Mouse (Mus musculus) forebrain, embryonic 13.5 days (tissue): ENCODE measurements around the gene Gm28635. TPM values are rescaled to one million over a fixed set of nuclear protein-coding genes. Genes with fewer than 3 reads are reported as not detected.
"Not testable (repeated sequence)": the region's sequence is repeated elsewhere in the genome, so short reads cannot be mapped to it uniquely, and the experiment has no call there.

Source experiments
- ATAC-seq: fragments of 200-750 bp; cut with Nextera tagmentation; 2 replicates; pipeline ENCODE4 v1.8.0; 2017
- H3K27ac ChIP-seq: fragments of 300-500 bp; sonication (generic); 2 replicates; pipeline ENCODE4 v1.5.1; 2015; ENCODE audit warnings: inconsistent platforms, mild to moderate bottlenecking, moderate library complexity
- H3K27me3 ChIP-seq: fragments of 300-500 bp; sonication (generic); 2 replicates; pipeline ENCODE4 v1.6.1; 2015; ENCODE audit warnings: mild to moderate bottlenecking, inconsistent platforms
- H3K36me3 ChIP-seq: fragments of 300-500 bp; sonication (generic); 2 replicates; pipeline ENCODE4 v1.6.1; 2015; ENCODE audit warnings: mild to moderate bottlenecking, inconsistent platforms; ENCODE audit not compliant: poor library complexity, severe bottlenecking
- H3K4me1 ChIP-seq: fragments of 300-500 bp; sonication (generic); 2 replicates; pipeline ENCODE4 v1.6.1; 2015; ENCODE audit warnings: inconsistent platforms
- H3K4me2 ChIP-seq: fragments of 300-500 bp; sonication (generic); 2 replicates; pipeline ENCODE4 v1.6.1; 2015; ENCODE audit warnings: inconsistent platforms, mild to moderate bottlenecking, moderate library complexity
- H3K4me3 ChIP-seq: fragments of 300-500 bp; sonication (generic); 2 replicates; pipeline ENCODE4 v1.5.1; 2015; ENCODE audit warnings: mild to moderate bottlenecking, inconsistent platforms
- H3K9ac ChIP-seq: fragments of 300-500 bp; sonication (generic); 2 replicates; pipeline ENCODE4 v1.6.1; 2015; ENCODE audit warnings: mild to moderate bottlenecking, inconsistent platforms
- H3K9me3 ChIP-seq: fragments of 300-500 bp; sonication (generic); replicated peaks from 2 replicates; pipeline ENCODE4 v1.6.1; 2016; ENCODE audit warnings: inconsistent platforms
- WGBS: fragments of 180-500 bp; shearing (Covaris S2); methylation state at CpG from one replicate; pipeline ENCODE4 v1.1.7; 2015; 5-methylcytosine and 5-hydroxymethylcytosine counted together
- polyA plus RNA-seq: library from polyadenylated mRNA; unstranded; fragments of >200 nt; fragmentation: Nextera tagmentation; extraction: Ambion mirVana; gene quantifications from 2 replicates; pipeline ENCODE4 v1.2.1, GENCODE M21; 2015

Gm28635 gene
- polyA plus RNA-seq, 1 experiment from 2014 or later = not detected

- Histone ChIP-seq H3K27me3 (no peaks in the 10 kb centered on the region), H3K9ac (peak within 1 kb of the TSS; percentile 88), H3K4me1 (peaks cover 26% of the 10 kb centered on the region), H3K4me2 (peak within 1 kb of the TSS; percentile 78), H3K9me3 (no peaks in the 10 kb centered on the region), H3K4me3 (peak within 1 kb of the TSS; percentile 97), H3K36me3 (peaks cover 34% of the 10 kb centered on the region), H3K27ac (peak within 1 kb of the TSS; percentile 44; the same call in 1 of the 2 replicates)
- ATAC-seq = no peak
- 14% methylated on average over 8 of the region's 8 CpGs for WGBS
These were observed 1.2 kb upstream of the Gm28635 start, which contains the start of gene Tmx2 for GRCm38 (mm10) chr2:84679016-84679415. TSS of gene Tmx2 (minus strand) at chr2:84679140.

- WGBS = 11% methylated on average over 22 of the region's 22 CpGs
These were observed 422 bp downstream of the Gm28635 start for GRCm38 (mm10) chr2:84677270-84677967.

GRCm38 (mm10) chr2:84671535-84671934 lies 6.3 kb downstream of the Gm28635 start:
- 53% methylated on average over 4 of the region's 5 CpGs for WGBS
- Histone ChIP-seq H3K36me3 (peaks cover 58% of the 10 kb centered on the region), H3K27ac (peak overlapping the region; percentile 92; the same call in 1 of the 2 replicates), H3K4me3 (peak overlapping the region; percentile 88; the same call in 1 of the 2 replicates), H3K4me2 (peak overlapping the region; percentile 71), H3K4me1 (peaks cover 21% of the 10 kb centered on the region)
- not testable (repeated sequence) for H3K9me3 ChIP-seq, ATAC-seq, H3K27me3 ChIP-seq, H3K9ac ChIP-seq

More at GRCm38 (mm10) chr2:84677270-84677967, 422 bp downstream of the Gm28635 start:
- Histone ChIP-seq H3K4me1 (peaks cover 26% of the 10 kb centered on the region), H3K4me2 (peak overlapping the region; percentile 75), H3K27me3 (no peaks in the 10 kb centered on the region), H3K36me3 (peaks cover 44% of the 10 kb centered on the region), H3K27ac (peak overlapping the region; percentile 51), H3K9ac (peak overlapping the region; percentile 76), H3K4me3 (peak overlapping the region; percentile 97), H3K9me3 (no peaks in the 10 kb centered on the region)
- peak; percentile 42 for ATAC-seq

- Histone ChIP-seq H3K4me1 (peaks cover 13% of the 10 kb centered on the region), H3K4me3 (peak within 1 kb of the TSS; percentile 88), H3K4me2 (peak within 1 kb of the TSS; percentile 71), H3K9me3 (no peaks in the 10 kb centered on the region), H3K27me3 (no peaks in the 10 kb centered on the region), H3K36me3 (peaks cover 50% of the 10 kb centered on the region), H3K9ac (peak within 1 kb of the TSS; percentile 89), H3K27ac (peak within 1 kb of the TSS; percentile 92)
- WGBS = under 1% methylated on average over 20 of the region's 20 CpGs
- ATAC-seq = peak; percentile 98
These were observed 7.3 kb downstream of the Gm28635 start, which contains the start of gene Selenoh for GRCm38 (mm10) chr2:84670569-84670933. TSS of gene Selenoh (minus strand) at chr2:84670770.

DNA sequence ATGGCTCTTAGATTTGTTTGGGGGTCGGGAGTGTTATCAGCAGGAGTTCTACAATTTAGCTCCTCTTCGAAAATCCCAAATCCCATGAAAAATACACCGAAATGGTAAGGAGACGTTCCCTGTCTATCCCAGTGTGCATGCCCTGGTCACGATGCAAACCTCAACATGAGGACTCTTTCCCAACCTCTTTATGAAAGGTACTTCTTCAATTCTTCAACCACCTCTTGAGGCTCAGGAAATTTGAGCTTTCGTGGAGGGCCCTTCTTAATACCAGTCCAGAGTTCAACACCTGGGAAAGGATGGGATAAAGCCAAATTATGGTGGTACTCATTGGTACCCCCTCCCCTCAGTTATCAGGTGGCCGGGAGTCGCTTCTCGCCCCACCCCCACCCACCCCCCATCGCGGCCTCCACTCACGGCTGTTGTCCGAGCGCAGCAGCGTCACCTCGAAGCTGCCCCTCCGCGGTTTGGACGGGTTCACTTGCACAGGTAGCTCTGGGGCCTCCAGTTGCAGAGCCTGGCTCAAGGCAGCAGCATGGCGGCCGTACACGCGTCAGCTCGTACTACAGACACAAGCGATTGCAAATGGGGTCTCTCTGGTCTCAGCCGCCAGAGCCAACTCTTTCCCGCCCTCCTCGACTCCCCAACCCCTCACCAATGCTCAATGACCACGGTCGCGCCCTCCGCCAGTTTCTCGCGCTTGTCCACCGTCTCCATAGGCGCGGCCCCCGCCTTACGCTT lies 7.8 kb downstream of the Gm28635 start:
- Histone ChIP-seq H3K4me1 (peaks cover 13% of the 10 kb centered on the region), H3K4me2 (peak overlapping the region; percentile 71), H3K4me3 (peak overlapping the region; percentile 88), H3K36me3 (peaks cover 45% of the 10 kb centered on the region), H3K27ac (peak overlapping the region; percentile 92), H3K27me3 (no peaks in the 10 kb centered on the region), H3K9me3 (no peaks in the 10 kb centered on the region), H3K9ac (peak overlapping the region; percentile 89)
- peak; percentile 77 for ATAC-seq
- WGBS = 2% methylated on average over 36 of the region's 39 CpGs

DNA sequence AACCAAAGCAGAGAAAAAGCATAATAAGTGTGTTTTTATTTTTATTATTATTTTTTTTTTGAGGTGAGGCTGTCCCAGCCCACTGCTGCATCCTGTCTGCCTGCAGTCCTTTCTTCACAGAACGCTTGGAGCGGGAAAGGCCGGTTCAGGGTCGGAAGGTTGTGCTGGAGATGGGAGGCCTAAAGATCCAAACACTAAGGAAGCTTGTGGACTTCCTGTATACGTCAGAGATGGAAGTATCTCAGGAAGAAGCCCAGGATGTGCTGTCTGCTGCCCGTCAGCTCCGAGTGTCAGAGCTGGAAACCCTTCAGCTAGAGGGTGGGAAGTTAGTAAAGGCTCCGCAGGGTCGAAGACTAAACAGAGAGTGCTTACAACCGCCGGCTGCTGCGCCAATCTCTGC lies 11.8 kb downstream of the Gm28635 start:
- Histone ChIP-seq H3K9ac (no peak overlapping the region), H3K36me3 (peaks cover 19% of the 10 kb centered on the region), H3K4me2 (no peak overlapping the region), H3K27ac (no peak overlapping the region; the same call in 1 of the 2 replicates), H3K27me3 (no peaks in the 10 kb centered on the region), H3K9me3 (no peaks in the 10 kb centered on the region), H3K4me1 (peaks cover 13% of the 10 kb centered on the region), H3K4me3 (no peak overlapping the region)
- ATAC-seq = no peak
- 74% methylated on average over 12 of the region's 12 CpGs for WGBS

DNA sequence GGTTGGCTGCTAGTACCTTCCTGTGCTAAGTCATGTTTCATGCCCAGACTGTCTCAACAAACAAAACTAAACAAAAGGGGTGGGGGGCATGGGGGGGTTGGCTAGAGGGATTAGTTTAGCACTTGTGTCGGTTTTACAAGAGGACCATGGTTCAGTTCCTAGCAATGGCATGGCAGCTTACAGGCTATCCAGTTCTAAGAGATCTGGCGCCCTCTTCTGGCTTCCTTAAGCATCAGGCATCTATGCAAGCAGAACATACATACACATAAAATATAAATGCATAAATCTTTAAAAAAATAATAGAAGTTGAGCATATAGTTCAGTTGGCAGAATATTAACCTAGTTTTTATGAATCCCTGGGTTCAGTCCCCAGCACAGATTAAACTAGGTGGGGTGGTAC lies 15.0 kb downstream of the Gm28635 start:
- H3K27ac ChIP-seq = no peak overlapping the region
- no peak overlapping the region for H3K4me3 ChIP-seq
- H3K27me3 ChIP-seq = no peaks in the 10 kb centered on the region
- no peak overlapping the region for H3K9ac ChIP-seq
- H3K9me3 ChIP-seq = no peaks in the 10 kb centered on the region
- peaks cover 5% of the 10 kb centered on the region; the same call in 1 of the 2 replicates for H3K36me3 ChIP-seq
- no peaks in the 10 kb centered on the region for H3K4me1 ChIP-seq
- 26% methylated on average over 2 of the region's 2 CpGs for WGBS
- no peak overlapping the region for H3K4me2 ChIP-seq
- ATAC-seq = no peak; the same call in 1 of the 2 replicates

- Histone ChIP-seq H3K4me2 (no peak overlapping the region), H3K36me3 (no peaks in the 10 kb centered on the region), H3K27ac (no peak overlapping the region), H3K4me1 (no peaks in the 10 kb centered on the region), H3K9me3 (no peaks in the 10 kb centered on the region), H3K27me3 (no peaks in the 10 kb centered on the region), H3K9ac (no peak overlapping the region), H3K4me3 (no peak overlapping the region)
- ATAC-seq = no peak
- WGBS = 74% methylated on average over 3 of the region's 3 CpGs
These were observed 17.6 kb downstream of the Gm28635 start for GRCm38 (mm10) chr2:84660253-84660652.

DNA sequence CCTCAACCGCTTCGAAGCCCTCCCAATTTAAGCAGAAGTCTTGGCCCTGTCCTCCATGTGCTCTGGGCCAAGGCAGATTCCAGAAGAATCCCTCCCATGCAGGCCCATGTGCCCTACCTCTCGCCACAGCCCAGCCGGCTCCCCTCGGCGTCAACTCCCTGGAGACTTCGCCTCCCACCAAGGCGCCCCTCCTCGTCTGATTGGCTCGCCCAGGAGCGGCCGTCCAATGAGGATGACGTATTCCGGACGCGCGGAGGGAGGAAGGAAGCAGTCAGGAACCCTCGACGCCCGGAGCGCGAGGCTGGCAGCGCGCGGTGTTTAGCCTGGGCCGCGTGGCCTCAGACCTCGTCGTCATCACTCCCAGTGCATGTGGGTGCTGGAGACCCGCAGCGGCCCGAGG lies 19.0 kb downstream of the Gm28635 start, which contains the start of gene Btbd18:
TSS of gene Btbd18 (plus strand) at position 274 of the 400 bp plus-strand sequence.
- no peak within 1 kb of the TSS for H3K4me2 ChIP-seq
- H3K9me3 ChIP-seq = no peaks in the 10 kb centered on the region
- H3K27me3 ChIP-seq = no peaks in the 10 kb centered on the region
- no peak for ATAC-seq
- 94% methylated on average over 32 of the region's 32 CpGs for WGBS
- H3K4me1 ChIP-seq = no peaks in the 10 kb centered on the region
- H3K36me3 ChIP-seq = no peaks in the 10 kb centered on the region
- no peak within 1 kb of the TSS for H3K4me3 ChIP-seq
- no peak within 1 kb of the TSS for H3K9ac ChIP-seq
- H3K27ac ChIP-seq = no peak within 1 kb of the TSS

- Histone ChIP-seq H3K9me3 (no peaks in the 10 kb centered on the region), H3K4me1 (peaks cover 3% of the 10 kb centered on the region; the same call in 1 of the 2 replicates), H3K27me3 (no peaks in the 10 kb centered on the region), H3K27ac (no peak overlapping the region), H3K36me3 (no peaks in the 10 kb centered on the region), H3K4me2 (no peak overlapping the region), H3K9ac (no peak overlapping the region), H3K4me3 (no peak overlapping the region)
- ATAC-seq = no peak
- WGBS = 72% methylated on average over 1 of the region's 1 CpGs
These were observed 22.0 kb downstream of the Gm28635 start for GRCm38 (mm10) chr2:84655864-84656263.

DNA sequence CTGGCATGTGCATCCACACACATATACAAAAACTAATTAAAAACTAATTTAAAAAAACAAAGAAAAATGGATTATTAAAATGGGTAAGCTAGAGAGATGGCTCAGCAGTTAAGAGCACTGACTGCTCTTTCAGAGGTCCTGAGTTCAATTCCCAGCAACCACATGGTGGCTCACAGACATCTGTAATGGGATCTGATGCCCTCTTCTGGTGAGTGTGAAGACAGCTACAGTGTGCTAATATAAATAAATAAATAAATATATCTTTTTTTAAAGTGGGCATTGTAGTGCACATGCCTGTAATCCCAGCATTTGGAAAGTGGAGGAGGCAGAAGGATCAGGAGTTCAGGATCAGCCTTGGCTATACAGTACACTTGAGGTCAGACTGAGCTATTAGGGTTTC lies 24.5 kb downstream of the Gm28635 start:
- no peaks in the 10 kb centered on the region for H3K9me3 ChIP-seq
- H3K4me1 ChIP-seq = peaks cover 4% of the 10 kb centered on the region
- no peak overlapping the region for H3K4me2 ChIP-seq
- no peaks in the 10 kb centered on the region for H3K27me3 ChIP-seq
- no peak overlapping the region for H3K9ac ChIP-seq
- H3K27ac ChIP-seq = no peak overlapping the region
- H3K4me3 ChIP-seq = no peak overlapping the region
- no peaks in the 10 kb centered on the region for H3K36me3 ChIP-seq
- ATAC-seq = no peak
